Mouse (Mus musculus) layer of hippocampus, postnatal 10 days (tissue): ENCODE results near the gene Gm4181. TPM values are rescaled to one million over a fixed set of nuclear protein-coding genes. Genes with fewer than 3 reads are reported as not detected.
A peak's percentile ranks its signal among the peaks of the same experiment; 100 is the strongest.
"Not testable (repeated sequence)": the region's sequence is repeated elsewhere in the genome, so short reads cannot be mapped to it uniquely, and the experiment has no call there.

Experiments used
- DNase-seq, 2 experiments: peaks; one replicate each; pipeline ENCODE4 v3.0.0; 2021; ENCODE audit warnings: low spot score in 2 of 2
- long read RNA-seq: library from polyadenylated mRNA; stranded (forward); transcript quantifications from one replicate; pipeline ENCODE4 v2.0.0, GENCODE M21; 2023
- total RNA-seq, 2 experiments: library from RNA; stranded (reverse); gene quantifications; 2 replicates each; pipeline ENCODE4 v1.2.3; 2021

Gm4181 gene
- not detected for total RNA-seq
- long read RNA-seq: 0 reads

DNA sequence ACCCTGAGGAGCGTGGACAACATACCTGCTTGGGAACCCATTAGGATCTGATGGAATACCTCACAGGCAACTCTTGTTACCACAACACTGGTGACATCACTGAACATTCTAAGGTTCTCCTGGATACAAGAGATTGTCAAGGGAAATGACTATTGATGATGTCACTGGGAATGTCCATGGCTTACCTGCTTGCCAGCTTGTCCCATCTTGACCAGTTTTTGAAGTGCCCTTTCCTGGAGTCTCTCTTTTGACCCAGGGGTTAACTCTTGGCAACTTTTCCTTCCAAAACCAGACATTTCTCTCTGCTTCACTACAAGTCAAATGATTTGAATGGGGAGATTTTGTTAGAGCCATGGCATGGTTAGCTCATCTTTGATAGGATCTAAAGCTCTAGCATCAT, at the start of gene Gm4181:
Gene Gm4181 (minus strand): TSS at position 101 of the 400 bp plus-strand sequence.
- not testable (repeated sequence) for DNase-seq

DNA sequence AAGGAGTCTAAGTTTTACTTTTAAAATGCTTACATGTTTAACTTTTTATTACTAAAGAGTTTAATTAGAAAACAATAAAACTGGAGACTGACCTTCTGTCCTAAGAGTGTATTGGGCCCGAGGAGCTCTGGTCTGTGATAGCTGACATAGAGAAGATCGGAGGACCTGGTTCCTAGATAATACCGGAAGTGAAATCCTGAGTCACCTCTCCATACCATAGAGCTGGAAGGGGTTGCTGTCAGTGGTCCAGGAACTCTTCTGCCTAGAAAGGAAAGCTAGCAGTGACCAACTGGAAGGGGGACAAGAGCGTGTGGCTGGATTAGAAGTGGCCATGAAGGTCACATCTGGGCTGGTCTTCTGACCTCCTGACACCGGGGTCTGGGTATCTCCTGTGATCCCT, 41.8 kb upstream of the Gm4181 start:
- no peak for DNase-seq

- DNase-seq: peak; percentile 5 to 23
Observed at GRCm38 (mm10) chr14:51632426-51632825, 3.0 kb downstream of the Gm4181 start.

GRCm38 (mm10) chr14:51611210-51611609, 24.3 kb downstream of the Gm4181 start, which contains the start of gene Gm17078:
Gene Gm17078, minus strand, starts transcription at chr14:51611310.
- DNase-seq: no peak

- not testable (repeated sequence) for DNase-seq
Observed at GRCm38 (mm10) chr14:51592039-51592438, 43.4 kb downstream of the Gm4181 start, which contains the start of gene Gm17174. Gene Gm17174, minus strand, starts transcription at chr14:51592139.

Other genes with a start within 250 kb of the Gm4181 start
- gene Vmn2r88, start 224.8 kb downstream of the Gm4181 start, total RNA-seq: not detected
- not detected for gene Vmn2r89, start 183.8 kb downstream of the Gm4181 start, total RNA-seq
- gene Gm5622, start 82.9 kb downstream of the Gm4181 start, total RNA-seq: under 1 TPM in 1 of 2 experiments, not detected in 1; 0.20 TPM
- not detected for gene Gm17175, start 61.6 kb downstream of the Gm4181 start, total RNA-seq
- gene Gm17174, start 43.5 kb downstream of the Gm4181 start, total RNA-seq: not detected
- not detected for gene Gm17078, start 24.4 kb downstream of the Gm4181 start, total RNA-seq
- gene Gm17079, start 59.8 kb upstream of the Gm4181 start, total RNA-seq: not detected
- gene Gm5800, start 81.5 kb upstream of the Gm4181 start, total RNA-seq: not detected
- gene Ang4, start 137.9 kb upstream of the Gm4181 start, total RNA-seq: not detected
- gene AY358078, start 164.4 kb upstream of the Gm4181 start, total RNA-seq: not detected
- gene Ear6, start 218.0 kb upstream of the Gm4181 start, total RNA-seq: not detected
- 10 to 100 TPM; 29.8 to 44.0 TPM for gene Mettl17, start 249.2 kb upstream of the Gm4181 start, total RNA-seq